Mouse (Mus musculus): Measurements from ENCODE around the gene Ruvbl2.
"Not testable (repeated sequence)": the region's sequence is repeated elsewhere in the genome, so short reads cannot be mapped to it uniquely, and the experiment has no call there.

Ruvbl2 gene

GRCm38 (mm10) chr7:45437521-45438276, at the start of gene Ruvbl2:
Gene Ruvbl2 (minus strand): TSS chr7:45438096.
- DNase-seq = peak; percentile 29

GRCm38 (mm10) chr7:45486761-45487415, 49.0 kb upstream of the Ruvbl2 start, which contains the start of gene Gm45808:
Gene Gm45808 (minus strand): TSS chr7:45486811.
- DNase-seq = no peak

- no peak for DNase-seq
These were observed 48.3 kb upstream of the Ruvbl2 start for GRCm38 (mm10) chr7:45486158-45486557.

- DNase-seq = not testable (repeated sequence)
These were observed 47.1 kb upstream of the Ruvbl2 start for GRCm38 (mm10) chr7:45484985-45485384.

GRCm38 (mm10) chr7:45482166-45482565, 44.3 kb upstream of the Ruvbl2 start:
- no peak for DNase-seq

GRCm38 (mm10) chr7:45481374-45481927, 43.6 kb upstream of the Ruvbl2 start, which contains the start of gene Tulp2:
Gene Tulp2 (plus strand): TSS chr7:45481877.
- peak; percentile 80 for DNase-seq

GRCm38 (mm10) chr7:45480310-45480709, 42.4 kb upstream of the Ruvbl2 start:
- DNase-seq = not testable (repeated sequence)

- DNase-seq = no peak
These were observed 40.9 kb upstream of the Ruvbl2 start for GRCm38 (mm10) chr7:45478774-45479173.

GRCm38 (mm10) chr7:45477003-45477402, 39.1 kb upstream of the Ruvbl2 start:
- peak; percentile 78 for DNase-seq

GRCm38 (mm10) chr7:45476453-45476852, 38.6 kb upstream of the Ruvbl2 start:
- DNase-seq = no peak

GRCm38 (mm10) chr7:45475291-45475969, 37.5 kb upstream of the Ruvbl2 start:
- DNase-seq = no peak

GRCm38 (mm10) chr7:45470869-45471268, 33.0 kb upstream of the Ruvbl2 start:
- peak; percentile 86 for DNase-seq

GRCm38 (mm10) chr7:45467090-45467670, 29.3 kb upstream of the Ruvbl2 start:
- no peak for DNase-seq

- peak; percentile 100 for DNase-seq
These were observed 28.6 kb upstream of the Ruvbl2 start, which contains the start of gene Bax for GRCm38 (mm10) chr7:45466283-45467089. Gene Bax (minus strand): TSS chr7:45466898.

- no peak for DNase-seq
These were observed 27.7 kb upstream of the Ruvbl2 start for GRCm38 (mm10) chr7:45465549-45465948.

- no peak for DNase-seq
These were observed 27.2 kb upstream of the Ruvbl2 start for GRCm38 (mm10) chr7:45465112-45465511.

GRCm38 (mm10) chr7:45463987-45464778, 26.3 kb upstream of the Ruvbl2 start:
- DNase-seq = no peak

- not testable (repeated sequence) for DNase-seq
These were observed 25.0 kb upstream of the Ruvbl2 start for GRCm38 (mm10) chr7:45462868-45463267.

GRCm38 (mm10) chr7:45462325-45462724, 24.4 kb upstream of the Ruvbl2 start:
- DNase-seq = no peak

- no peak for DNase-seq
These were observed 23.9 kb upstream of the Ruvbl2 start for GRCm38 (mm10) chr7:45461781-45462180.

GRCm38 (mm10) chr7:45461326-45461725, 23.4 kb upstream of the Ruvbl2 start:
- peak; percentile 42 for DNase-seq
